In genomic region chr1:136230201-136230600, GRCm38 (mm10) we compare ENCODE assay signal across 9 mouse cellular contexts. TPM values are rescaled to one million over a fixed set of nuclear protein-coding genes. Genes with fewer than 3 reads are reported as not detected.
A peak's percentile ranks its signal among the peaks of the same experiment; 100 is the strongest.
DNase-seq lines count a peak whose midpoint lies in the region; ATAC-seq and TF ChIP-seq lines count a peak whose summit lies in the region.
"Had no signal": no experiment of that assay in that cellular context is flagged by ENCODE, and none has a peak within 500 bp of the region (broad histone marks: within the 10 kb centered on the region; RNA-seq: fewer than 3 reads in every experiment).

No protein-coding gene starts in this region.

- peak overlapping the region in 1 of 2 experiments; percentile 35; a peak in 1 of 4 replicates for H3K4me3 ChIP-seq in ES-E14 (ENCODE audit: insufficient read depth in 1 of 2, low read depth in 1 of 2, low read length in 2 of 2, poor library complexity in 1 of 2, severe bottlenecking in 1 of 2)
- peak overlapping the region; percentile 28 for H3K4me3 ChIP-seq in embryonic facial prominence, embryonic 15.5 days (replicated peaks)
- H3K4me3 ChIP-seq in kidney, embryonic 16.5 days (ENCODE audit: low read length): peak overlapping the region; percentile 30
- no peak overlapping the region for H3K4me3 ChIP-seq in midbrain, embryonic 13.5 days (replicated peaks)

- H3K36me3 ChIP-seq in ES-E14 (ENCODE audit: control insufficient read depth, insufficient read depth, low read length, poor library complexity, severe bottlenecking): peaks cover 23% of the 10 kb centered on the region
- H3K36me3 ChIP-seq in embryonic facial prominence, embryonic 15.5 days: peaks cover 9% of the 10 kb centered on the region
- H3K36me3 ChIP-seq in kidney, embryonic 16.5 days (ENCODE audit: insufficient read depth, low read length): peaks cover 7% of the 10 kb centered on the region; the same call in 1 of the 2 replicates
- 0 out of 2 replicates have a peak, but pooled peaks cover 7% of the 10 kb centered on the region for H3K36me3 ChIP-seq in midbrain, embryonic 13.5 days

- no peaks in the 10 kb centered on the region for H3K9me3 ChIP-seq in ES-E14 (ENCODE audit: control insufficient read depth, insufficient read depth, low read depth, low read length)
- H3K9me3 ChIP-seq in embryonic facial prominence, embryonic 15.5 days (replicated peaks): no peaks in the 10 kb centered on the region
- H3K9me3 ChIP-seq in kidney, embryonic 16.5 days (ENCODE audit: low read length): no peaks in the 10 kb centered on the region
- H3K9me3 ChIP-seq in midbrain, embryonic 13.5 days: no peaks in the 10 kb centered on the region

- DNase-seq in ES-E14 (ENCODE audit: low read depth, low spot score): no peak
- no peak for DNase-seq in left cerebral cortex, postnatal 14 days (ENCODE audit: low spot score in 2 of 2)
- DNase-seq in frontal cortex, postnatal 10 days (ENCODE audit: low spot score in 2 of 2): no peak
- no peak for DNase-seq in cerebellum, adult 18-20 months
- DNase-seq in heart, postnatal 4 days: no peak

- H3K27me3 ChIP-seq in embryonic facial prominence, embryonic 15.5 days: no peaks in the 10 kb centered on the region
- no peaks in the 10 kb centered on the region for H3K27me3 ChIP-seq in kidney, embryonic 16.5 days (ENCODE audit: insufficient read depth, low read length)
- peaks cover 14% of the 10 kb centered on the region; the same call in 1 of the 2 replicates for H3K27me3 ChIP-seq in midbrain, embryonic 13.5 days

- peak overlapping the region; percentile 91 for H3K4me2 ChIP-seq in embryonic facial prominence, embryonic 15.5 days (replicated peaks)
- H3K4me2 ChIP-seq in kidney, embryonic 16.5 days (replicated peaks; ENCODE audit: low read depth, low read length): peak overlapping the region; percentile 87
- H3K4me2 ChIP-seq in midbrain, embryonic 13.5 days (replicated peaks): peak overlapping the region; percentile 75

- H3K4me1 ChIP-seq in ES-E14 (ENCODE audit: control insufficient read depth in 2 of 2, insufficient read depth in 2 of 2, low read length in 2 of 2, poor library complexity in 1 of 2): peaks cover 7 to 40% of the 10 kb centered on the region in 2 experiments; a peak in 3 of 4 replicates
- peaks cover 68% of the 10 kb centered on the region for H3K4me1 ChIP-seq in embryonic facial prominence, embryonic 15.5 days
- H3K4me1 ChIP-seq in kidney, embryonic 16.5 days (ENCODE audit: insufficient read depth, low read length): peaks cover 51% of the 10 kb centered on the region
- H3K4me1 ChIP-seq in midbrain, embryonic 13.5 days (replicated peaks): peaks cover 77% of the 10 kb centered on the region

- WGBS in embryonic facial prominence, embryonic 15.5 days: 36% methylated on average over 11 of the region's 11 CpGs
- WGBS in kidney, embryonic 16.5 days: 33% methylated on average over 11 of the region's 11 CpGs
- 33% methylated on average over 11 of the region's 11 CpGs for WGBS in midbrain, embryonic 13.5 days

- no peak for ATAC-seq in embryonic facial prominence, embryonic 15.5 days (ENCODE audit: insufficient number of reproducible peaks, low FRiP score, low TSS enrichment, low read depth)
- peak; percentile 16 for ATAC-seq in kidney, embryonic 16.5 days (ENCODE audit: low FRiP score, low TSS enrichment)
- no peak for ATAC-seq in midbrain, embryonic 13.5 days

- intact Hi-C loops in left cerebral cortex, postnatal 14 days (cut with DNase I): no loop called here

- H3K9ac ChIP-seq in ES-E14 (ENCODE audit: insufficient read depth, low read depth, low read length, poor library complexity, severe bottlenecking): peak overlapping the region; percentile 46; the same call in 1 of the 2 replicates
- no peak overlapping the region for H3K9ac ChIP-seq in embryonic facial prominence, embryonic 15.5 days
- H3K9ac ChIP-seq in kidney, embryonic 16.5 days (replicated peaks; ENCODE audit: low read length): peak overlapping the region; percentile 50
- no peak overlapping the region for H3K9ac ChIP-seq in midbrain, embryonic 13.5 days (replicated peaks)

- H3K27ac ChIP-seq in ES-E14 (ENCODE audit: insufficient read depth, low read depth, low read length, poor library complexity, severe bottlenecking): peak overlapping the region; percentile 4; the same call in 1 of the 2 replicates
- peak overlapping the region; percentile 66 for H3K27ac ChIP-seq in embryonic facial prominence, embryonic 15.5 days (replicated peaks)
- H3K27ac ChIP-seq in kidney, embryonic 16.5 days (ENCODE audit: low read length): peak overlapping the region; percentile 84
- H3K27ac ChIP-seq in midbrain, embryonic 13.5 days: no peak overlapping the region

- in situ Hi-C loops in ES-E14 (cut with MboI; ENCODE audit: low sequenced_read_pairs in 2 of 2, unreplicated experiment in 2 of 2): no loop called here

TF ChIP-seq in ES-E14, 5 proteins besides CTCF, POLR2A, EP300 and RAD21:
- TF ChIP-seq MAFK (IDR thresholded peaks at IDR 0.05; ENCODE audit: insufficient read depth, low read depth, low read length) (no peak), ZC3H11A (IDR thresholded peaks at IDR 0.05; ENCODE audit: borderline replicate concordance, low read depth, low read length) (no peak)

RNA-seq across cellular contexts. Expression of gene Inava, which starts 3.9 kb away (rescaled TPM):
- total RNA-seq in ES-E14 (2012; rRNA removed): 8.5 and 9.6 TPM in 2 replicates
- polyA plus RNA-seq in embryonic facial prominence, embryonic 15.5 days (2015; fragmentation: Nextera tagmentation; extraction: Ambion mirVana): 16.6 and 19.4 TPM in 2 replicates
- polyA plus RNA-seq in kidney, embryonic 16.5 days (2015; fragmentation: Nextera tagmentation; extraction: Ambion mirVana): 20.2 and 22.2 TPM in 2 replicates
- polyA plus RNA-seq in midbrain, embryonic 13.5 days (2015; fragmentation: Nextera tagmentation; extraction: Ambion mirVana): 4.7 and 6.2 TPM in 2 replicates
- total RNA-seq in left cerebral cortex, postnatal 14 days (2021): 1 to 10 TPM; 3.6 to 4.1 TPM
- total RNA-seq in heart, postnatal 4 days (2021): not detected
- total RNA-seq: liver, adult 2 months had no signal

RNA-seq across cellular contexts. Expression of gene Mroh3, which starts 17.6 kb away (rescaled TPM):
- 0.22 and 0.26 TPM in 2 replicates for total RNA-seq in ES-E14 (2012; rRNA removed)
- polyA plus RNA-seq in embryonic facial prominence, embryonic 15.5 days (2015; fragmentation: Nextera tagmentation; extraction: Ambion mirVana): 0.32 TPM in 1 of 2 replicates, not detected in the other
- 0.17 and 0.40 TPM in 2 replicates for polyA plus RNA-seq in kidney, embryonic 16.5 days (2015; fragmentation: Nextera tagmentation; extraction: Ambion mirVana)
- 0.17 and 0.22 TPM in 2 replicates for polyA plus RNA-seq in midbrain, embryonic 13.5 days (2015; fragmentation: Nextera tagmentation; extraction: Ambion mirVana)
- total RNA-seq in left cerebral cortex, postnatal 14 days (2021): 1 to 10 TPM; 1.1 to 2.2 TPM
- not detected for total RNA-seq in heart, postnatal 4 days (2021)
- total RNA-seq: liver, adult 2 months had no signal
- polyA plus RNA-seq: liver, adult 2 months had no signal

RNA-seq across cellular contexts. Expression of gene Gpr25, which starts 30.5 kb away (rescaled TPM):
- not detected in 2 replicates for total RNA-seq in ES-E14 (2012; rRNA removed)
- not detected in 2 replicates for polyA plus RNA-seq in embryonic facial prominence, embryonic 15.5 days (2015; fragmentation: Nextera tagmentation; extraction: Ambion mirVana)
- not detected in 2 replicates for polyA plus RNA-seq in kidney, embryonic 16.5 days (2015; fragmentation: Nextera tagmentation; extraction: Ambion mirVana)
- polyA plus RNA-seq in midbrain, embryonic 13.5 days (2015; fragmentation: Nextera tagmentation; extraction: Ambion mirVana): 0.24 TPM in 1 of 2 replicates, not detected in the other
- total RNA-seq in left cerebral cortex, postnatal 14 days (2021): 1 to 10 TPM; 5.9 to 9.5 TPM
- total RNA-seq in heart, postnatal 4 days (2021): not detected
- total RNA-seq: liver, adult 2 months had no signal

Comparison
In these comparisons a context has a peak if more than half of its experiments do, and no peak if none do; other contexts are left out.
1. H3K9ac ChIP-seq: peak in ES-E14 (single experiment) and kidney, embryonic 16.5 days (single experiment); none in embryonic facial prominence, embryonic 15.5 days (single experiment) and midbrain, embryonic 13.5 days (single experiment).
2. Peak in every context shown above with its lines, with median percentiles within 50 percentile points of each other: H3K4me2 ChIP-seq.